Mouse (Mus musculus) neural tube, embryonic 11.5 days (tissue): ENCODE results near the gene Elavl1. TPM values are rescaled to one million over a fixed set of nuclear protein-coding genes. Genes with fewer than 3 reads are reported as not detected.
"Not testable (repeated sequence)": the region's sequence is repeated elsewhere in the genome, so short reads cannot be mapped to it uniquely, and the experiment has no call there.

Experiments
- ATAC-seq: fragments of 200-750 bp; cut with Nextera tagmentation; 2 replicates; pipeline ENCODE4 v1.8.0; 2017; ENCODE audit warnings: moderate number of reproducible peaks, mild to moderate bottlenecking, moderate TSS enrichment, moderate library complexity; ENCODE audit not compliant: insufficient read depth, low FRiP score, low TSS enrichment
- DNase-seq: peaks from one replicate; pipeline ENCODE4 v3.0.0-alpha.2; 2015; ENCODE audit warnings: low spot score
- H3K27ac ChIP-seq: fragments of 300-500 bp; sonication (generic); 2 replicates; pipeline ENCODE4 v1.5.1; 2014; ENCODE audit warnings: low read depth, mild to moderate bottlenecking, low read length
- H3K27me3 ChIP-seq: fragments of 300-500 bp; sonication (generic); 2 replicates; pipeline ENCODE4 v1.6.1; 2014; ENCODE audit warnings: mild to moderate bottlenecking, low read length, mixed read lengths; ENCODE audit not compliant: control insufficient read depth, insufficient read depth
- H3K36me3 ChIP-seq: fragments of 300-500 bp; sonication (generic); 2 replicates; pipeline ENCODE4 v1.6.1; 2014; ENCODE audit warnings: mild to moderate bottlenecking, low read length, moderate library complexity, mixed read lengths; ENCODE audit not compliant: control insufficient read depth, insufficient read depth
- H3K4me1 ChIP-seq: fragments of 300-500 bp; sonication (generic); 2 replicates; pipeline ENCODE4 v1.6.1; 2014; ENCODE audit warnings: low read length, mixed read lengths; ENCODE audit not compliant: control insufficient read depth, insufficient read depth
- H3K4me2 ChIP-seq: fragments of 300-500 bp; sonication (generic); 2 replicates; pipeline ENCODE4 v1.6.1; 2014; ENCODE audit warnings: low read depth, mild to moderate bottlenecking, moderate library complexity
- H3K4me3 ChIP-seq: fragments of 300-500 bp; sonication (generic); 2 replicates; pipeline ENCODE4 v1.5.1; 2014; ENCODE audit warnings: low read depth, low read length
- H3K9ac ChIP-seq: fragments of 300-500 bp; sonication (generic); 2 replicates; pipeline ENCODE4 v1.6.1; 2014; ENCODE audit warnings: mild to moderate bottlenecking, low read length
- H3K9me3 ChIP-seq: fragments of 300-500 bp; sonication (generic); 2 replicates; pipeline ENCODE4 v1.6.1; 2016; ENCODE audit warnings: low read length; ENCODE audit not compliant: control insufficient read depth
- WGBS: fragments of 180-500 bp; shearing (Covaris S2); extraction: QIAGEN DNeasy Blood & Tissue Kit; methylation state at CpG from one replicate; pipeline ENCODE4 v1.1.7; 2014; 5-methylcytosine and 5-hydroxymethylcytosine counted together
- polyA plus RNA-seq: library from polyadenylated mRNA; unstranded; fragments of >200 nt; fragmentation: Nextera tagmentation; extraction: Ambion mirVana; gene quantifications from 2 replicates; pipeline ENCODE4 v1.2.1, GENCODE M21; 2014

Gene Elavl1
- polyA plus RNA-seq, 1 experiment from 2014 or later, result 311 TPM

GRCm38 (mm10) chr8:4259125-4259804 is 65.9 kb downstream of the Elavl1 start, which contains the start of gene Ctxn1:
Ctxn1 (minus strand) TSS chr8:4259274.
- 7% methylated on average over 33 of the region's 33 CpGs for WGBS
- Histone ChIP-seq H3K27me3 (no peaks in the 10 kb centered on the region), H3K36me3 (peaks cover 5% of the 10 kb centered on the region)

GRCm38 (mm10) chr8:4258678-4259077 is 66.5 kb downstream of the Elavl1 start:
- Histone ChIP-seq H3K9me3 (no peaks in the 10 kb centered on the region), H3K4me2 (peak overlapping the region; percentile 72), H3K27me3 (no peaks in the 10 kb centered on the region), H3K9ac (peak overlapping the region; percentile 97), H3K27ac (peak overlapping the region; percentile 93), H3K4me3 (peak overlapping the region; percentile 91), H3K4me1 (peaks cover 19% of the 10 kb centered on the region), H3K36me3 (peaks cover 5% of the 10 kb centered on the region)
- under 1% methylated on average over 30 of the region's 32 CpGs for WGBS
- no peak for DNase-seq
- ATAC-seq, result peak; percentile 71

More at GRCm38 (mm10) chr8:4259125-4259804, 65.9 kb downstream of the Elavl1 start, which contains the start of gene Ctxn1:
- H3K27ac ChIP-seq, result peak within 1 kb of the TSS; percentile 93
- H3K9ac ChIP-seq, result peak within 1 kb of the TSS; percentile 97
- H3K4me1 ChIP-seq, result peaks cover 16% of the 10 kb centered on the region
- peak; percentile 89 for ATAC-seq
- H3K9me3 ChIP-seq, result no peaks in the 10 kb centered on the region
- peak; percentile 97 for DNase-seq
- H3K4me2 ChIP-seq, result peak within 1 kb of the TSS; percentile 72
- H3K4me3 ChIP-seq, result peak within 1 kb of the TSS; percentile 91

DNA sequence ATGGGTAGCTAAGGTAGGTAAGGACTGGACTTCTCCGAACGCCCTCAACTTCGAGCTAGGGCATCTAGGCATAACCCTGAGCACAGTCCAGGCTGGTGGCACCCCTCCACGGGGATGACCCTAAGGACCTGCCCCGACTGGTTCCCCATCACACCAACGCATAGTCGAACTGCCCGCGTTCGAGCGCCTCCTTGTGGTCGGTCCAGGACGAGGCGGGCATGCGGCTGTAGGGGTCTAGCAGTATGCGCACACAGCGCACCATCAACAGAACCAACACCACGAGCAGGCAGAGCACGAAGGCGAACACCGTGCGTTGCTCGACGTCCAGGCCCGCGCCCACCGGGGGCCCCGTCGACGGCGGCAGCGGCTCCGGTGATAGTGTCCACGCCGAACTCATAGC is 67.0 kb downstream of the Elavl1 start:
- DNase-seq (peak; percentile 89), ATAC-seq (peak; percentile 79)
- Histone ChIP-seq H3K36me3 (peaks cover 5% of the 10 kb centered on the region), H3K27me3 (no peaks in the 10 kb centered on the region), H3K9ac (peak overlapping the region; percentile 97), H3K4me2 (peak overlapping the region; percentile 72), H3K27ac (peak overlapping the region; percentile 93), H3K4me1 (peaks cover 22% of the 10 kb centered on the region), H3K9me3 (no peaks in the 10 kb centered on the region), H3K4me3 (peak overlapping the region; percentile 91)
- 2% methylated on average over 35 of the region's 35 CpGs for WGBS

- H3K9me3 ChIP-seq, result no peaks in the 10 kb centered on the region
- no peak for DNase-seq
- H3K4me1 ChIP-seq, result peaks cover 22% of the 10 kb centered on the region
- no peaks in the 10 kb centered on the region for H3K27me3 ChIP-seq
- ATAC-seq, result no peak
- peak overlapping the region; percentile 97 for H3K9ac ChIP-seq
- 0 out of 2 replicates have a peak overlapping the region, but pooled peaks have one; percentile 3 for H3K4me3 ChIP-seq
- peaks cover 5% of the 10 kb centered on the region for H3K36me3 ChIP-seq
- peak overlapping the region; percentile 72 for H3K4me2 ChIP-seq
- 78% methylated on average over 4 of the region's 4 CpGs for WGBS
- no peak overlapping the region for H3K27ac ChIP-seq
Observed at GRCm38 (mm10) chr8:4257350-4257749, 67.9 kb downstream of the Elavl1 start.

GRCm38 (mm10) chr8:4256911-4257310 is 68.3 kb downstream of the Elavl1 start:
- 86% methylated on average over 4 of the region's 4 CpGs for WGBS
- Histone ChIP-seq H3K36me3 (peaks cover 5% of the 10 kb centered on the region), H3K9me3 (no peaks in the 10 kb centered on the region), H3K4me1 (peaks cover 22% of the 10 kb centered on the region), H3K4me3 (no peak overlapping the region), H3K27ac (no peak overlapping the region), H3K4me2 (peak overlapping the region; percentile 3; the same call in 1 of the 2 replicates), H3K27me3 (no peaks in the 10 kb centered on the region), H3K9ac (no peak overlapping the region; the same call in 1 of the 2 replicates)
- DNase-seq (no peak), ATAC-seq (no peak)

DNA sequence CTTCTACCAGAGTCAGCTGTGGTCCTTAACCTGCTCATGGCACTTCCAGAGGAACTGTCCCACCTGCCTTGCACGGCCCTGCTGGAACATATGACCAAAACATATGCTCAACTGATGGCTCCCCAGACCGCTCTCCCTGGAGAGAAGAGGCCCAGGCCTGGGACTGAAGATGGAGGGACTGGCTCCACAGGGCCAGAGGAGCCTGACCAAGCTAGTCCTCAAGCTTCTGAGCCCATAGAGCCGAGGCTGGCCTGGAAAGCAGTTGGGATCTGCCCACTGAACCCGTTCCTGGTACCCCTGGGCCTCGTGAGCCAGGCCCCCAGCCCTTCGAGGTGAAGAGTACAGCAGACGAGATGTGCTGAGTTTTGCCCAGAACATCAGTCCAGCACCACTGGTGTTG is 69.7 kb downstream of the Elavl1 start:
- not testable (repeated sequence) for H3K27ac ChIP-seq, H3K27me3 ChIP-seq, ATAC-seq, H3K9me3 ChIP-seq, H3K4me3 ChIP-seq, H3K4me2 ChIP-seq, H3K9ac ChIP-seq, H3K36me3 ChIP-seq
- peak; percentile 6 for DNase-seq
- peaks cover 22% of the 10 kb centered on the region for H3K4me1 ChIP-seq
- WGBS, result 88% methylated on average over 7 of the region's 7 CpGs

GRCm38 (mm10) chr8:4254001-4254400 is 71.2 kb downstream of the Elavl1 start:
- peaks cover 2% of the 10 kb centered on the region; the same call in 1 of the 2 replicates for H3K36me3 ChIP-seq
- H3K9ac ChIP-seq, result no peak overlapping the region
- H3K9me3 ChIP-seq, result no peaks in the 10 kb centered on the region
- peak overlapping the region; percentile 87 for H3K4me3 ChIP-seq
- ATAC-seq (no peak), DNase-seq (no peak)
- 0 out of 2 replicates have a peak, but pooled peaks cover 2% of the 10 kb centered on the region for H3K27me3 ChIP-seq
- H3K27ac ChIP-seq, result no peak overlapping the region
- peak overlapping the region; percentile 72 for H3K4me2 ChIP-seq
- H3K4me1 ChIP-seq, result peaks cover 15% of the 10 kb centered on the region
- 69% methylated on average over 6 of the region's 6 CpGs for WGBS

- Histone ChIP-seq H3K4me1 (peaks cover 15% of the 10 kb centered on the region), H3K36me3 (peaks cover 2% of the 10 kb centered on the region; the same call in 1 of the 2 replicates), H3K9me3 (no peaks in the 10 kb centered on the region), H3K27ac (peak within 1 kb of the TSS; percentile 68), H3K4me3 (peak within 1 kb of the TSS; percentile 87), H3K4me2 (peak within 1 kb of the TSS; percentile 72), H3K27me3 (0 out of 2 replicates have a peak, but pooled peaks cover 2% of the 10 kb centered on the region), H3K9ac (peak within 1 kb of the TSS; percentile 84)
- peak; percentile 96 for DNase-seq
- ATAC-seq, result peak; percentile 86
- WGBS, result under 1% methylated on average over 69 of the region's 69 CpGs
Observed at GRCm38 (mm10) chr8:4252934-4253841, 72.0 kb downstream of the Elavl1 start, which contains the start of gene Snapc2. Snapc2 (plus strand) TSS chr8:4253080.
